Mouse (Mus musculus): ENCODE measurements around the gene Unc45a.

GRCm38 (mm10) chr7:80373850-80374249 is 33.0 kb upstream of the Unc45a start:
- TF ChIP-seq FLI1 (IDR thresholded peaks at IDR 0.05; ENCODE audit: low read length) (no peak), GATA1 (IDR thresholded peaks at IDR 0.05; ENCODE audit: borderline replicate concordance, low read length) (no peak)
